Mouse (Mus musculus) T-helper 2 cell (primary cell): Measurements from ENCODE around the gene Sod3.

Experiments used
- in situ Hi-C: fragments of 300-600 bp; cut with MboI, MseI; formaldehyde crosslinking; loops from one replicate; pipeline ENCODE4 v1.15.1; 2025; ENCODE audit warnings: high pct_unique_total_duplicates

Gene Sod3

DNA sequence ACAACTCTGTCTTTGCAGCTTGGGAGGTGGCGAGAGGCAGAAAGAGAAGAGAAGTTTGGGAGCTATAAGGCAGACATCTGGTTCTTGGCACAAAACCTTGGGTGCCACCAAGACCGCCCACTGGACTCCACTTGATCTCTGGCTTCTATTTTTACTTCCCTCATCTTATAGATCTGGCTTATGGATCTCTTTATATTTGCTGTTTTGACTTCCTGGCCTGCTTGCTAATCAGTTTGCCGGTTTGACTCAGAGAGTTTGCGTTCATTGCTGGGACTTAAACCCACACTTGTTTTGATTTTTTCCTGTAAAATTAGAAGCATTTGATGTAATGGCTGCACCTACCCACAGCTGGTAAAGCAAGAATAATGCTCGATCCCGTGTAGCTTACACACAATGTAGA, 7.3 kb downstream of the Sod3 start:
- in situ Hi-C loops: loop anchor here (25.0 kb wide), 1 partner anchor 1534 kb away; no protein-coding TSS in a partner anchor

DNA sequence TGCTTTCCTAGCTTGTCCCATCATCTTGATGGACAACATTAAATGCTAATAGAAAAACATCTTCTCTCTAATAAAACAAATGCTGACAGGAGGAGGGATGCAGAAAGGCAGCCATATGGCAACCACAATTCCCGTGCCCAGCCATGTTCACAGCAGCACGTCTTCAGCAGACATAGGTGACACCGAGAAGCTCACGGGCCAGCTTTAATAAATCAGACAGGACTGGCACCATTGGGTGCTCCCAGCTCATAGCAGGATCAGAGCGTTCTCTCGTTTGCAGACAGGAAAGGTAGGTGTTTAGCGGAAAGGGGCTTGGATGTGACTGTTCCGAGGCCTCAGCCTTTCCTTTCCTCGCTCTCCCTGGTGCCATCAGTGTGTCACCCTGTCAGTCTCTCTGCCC, 12.3 kb downstream of the Sod3 start:
- in situ Hi-C loops: no loop called here

DNA sequence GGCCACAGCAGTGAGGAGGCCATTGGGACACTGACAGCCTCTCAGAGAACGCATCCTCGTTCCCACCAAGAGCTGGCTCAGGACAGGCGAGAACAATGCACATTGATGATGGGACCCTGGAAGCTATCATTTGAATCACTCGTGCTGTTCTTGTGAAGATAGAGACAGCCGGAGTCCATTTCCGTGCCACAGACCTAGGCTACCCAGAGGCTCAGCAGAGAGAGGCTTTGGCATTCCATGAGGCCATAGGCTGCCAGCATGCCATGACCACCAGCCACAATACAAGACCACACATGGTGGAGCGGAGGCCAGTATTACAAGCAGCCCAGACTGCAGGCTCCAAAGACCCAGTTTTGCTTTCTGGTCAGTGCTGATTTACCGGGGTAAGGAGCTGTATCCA, 19.2 kb downstream of the Sod3 start:
- in situ Hi-C loops: no loop called here

DNA sequence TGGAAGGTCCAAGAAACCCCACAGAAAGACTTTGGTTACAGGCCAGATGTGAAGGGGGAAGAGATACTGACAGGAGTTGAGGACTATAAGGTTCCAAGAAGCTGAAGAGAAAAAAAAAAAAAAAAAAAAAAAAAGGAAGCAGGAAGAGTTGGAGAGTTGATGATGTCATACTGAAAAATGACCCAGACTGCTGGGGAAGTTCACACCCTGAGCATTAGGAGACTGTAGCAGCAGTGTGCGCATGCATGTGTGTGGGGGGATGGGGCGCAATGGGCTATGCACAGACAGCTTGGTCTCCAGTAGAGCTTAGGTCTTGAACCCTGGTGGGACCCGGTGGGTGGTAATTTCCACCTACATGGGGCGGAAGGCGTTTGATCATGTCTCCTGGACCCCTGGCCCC, 20.2 kb downstream of the Sod3 start:
- in situ Hi-C loops: no loop called here

DNA sequence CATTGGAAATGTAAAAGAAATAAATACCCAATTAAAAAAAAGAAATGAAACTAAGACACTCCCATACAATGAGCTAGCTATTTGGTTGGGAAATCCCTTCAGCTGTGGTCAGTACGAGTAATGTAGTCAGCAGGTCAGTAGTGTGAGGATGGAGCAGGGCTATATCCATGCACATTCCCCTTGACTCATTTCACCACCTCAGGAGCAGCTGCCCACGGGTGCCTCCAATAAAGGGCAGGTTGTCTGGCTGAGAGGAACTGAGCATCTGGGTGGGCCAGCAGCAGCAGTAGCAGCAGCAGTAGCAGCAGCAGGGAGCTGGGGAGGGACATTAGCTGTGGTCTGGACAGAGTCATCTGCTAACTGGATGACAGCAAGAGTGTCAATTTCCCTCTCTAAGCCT, 22.4 kb downstream of the Sod3 start:
- in situ Hi-C loops: no loop called here

DNA sequence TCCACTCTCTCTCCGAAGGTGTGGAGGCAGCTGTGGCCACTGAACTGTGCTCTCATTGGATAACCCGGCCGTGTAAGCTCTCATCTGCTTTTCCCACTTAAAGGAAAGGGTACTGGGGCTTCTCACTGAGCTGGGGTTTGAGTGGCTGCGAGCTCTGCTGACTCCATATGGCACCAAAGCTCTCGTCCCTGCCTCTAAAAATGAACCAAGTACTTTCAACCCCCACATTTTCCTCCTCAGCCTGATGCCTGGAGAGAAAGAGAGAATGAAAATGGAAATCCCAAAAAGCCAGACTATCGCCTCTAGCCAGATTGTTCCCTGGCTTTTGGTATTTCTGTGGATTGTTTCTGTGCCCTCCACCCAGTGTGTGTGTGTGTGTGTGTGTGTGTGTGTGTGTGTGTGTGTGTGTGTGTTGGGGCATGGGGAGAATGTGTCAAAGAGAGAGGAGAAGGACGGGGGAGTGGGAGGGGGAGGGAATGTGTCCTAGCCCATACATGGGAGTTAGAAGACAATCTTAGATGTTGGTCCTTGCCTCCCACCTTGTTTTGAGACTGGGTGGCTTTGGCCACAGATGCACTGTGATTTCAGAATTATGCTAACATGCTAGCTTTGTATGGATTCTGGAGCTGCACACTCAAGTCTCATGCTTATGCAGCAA, 24.6 kb downstream of the Sod3 start:
- in situ Hi-C loops: no loop called here

DNA sequence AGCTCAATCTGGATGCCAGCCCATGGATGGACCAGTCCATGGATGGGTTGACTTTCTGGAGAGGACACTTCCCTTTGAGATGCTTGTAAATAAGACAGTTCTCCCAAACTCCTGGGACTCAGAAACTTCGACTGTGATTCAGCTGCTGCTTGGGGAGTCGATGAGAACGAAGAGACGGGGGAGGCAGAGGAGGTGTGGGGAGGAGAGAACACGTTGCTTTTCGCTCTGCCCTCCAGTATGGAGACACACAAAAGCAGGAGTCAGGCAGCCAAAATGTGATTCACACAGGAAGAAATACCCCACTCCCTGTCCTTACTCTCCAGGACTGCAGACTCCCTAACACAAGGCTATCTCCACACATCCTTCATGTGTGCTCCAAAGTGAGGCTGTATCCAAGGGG, 26.8 kb downstream of the Sod3 start:
- in situ Hi-C loops: no loop called here

DNA sequence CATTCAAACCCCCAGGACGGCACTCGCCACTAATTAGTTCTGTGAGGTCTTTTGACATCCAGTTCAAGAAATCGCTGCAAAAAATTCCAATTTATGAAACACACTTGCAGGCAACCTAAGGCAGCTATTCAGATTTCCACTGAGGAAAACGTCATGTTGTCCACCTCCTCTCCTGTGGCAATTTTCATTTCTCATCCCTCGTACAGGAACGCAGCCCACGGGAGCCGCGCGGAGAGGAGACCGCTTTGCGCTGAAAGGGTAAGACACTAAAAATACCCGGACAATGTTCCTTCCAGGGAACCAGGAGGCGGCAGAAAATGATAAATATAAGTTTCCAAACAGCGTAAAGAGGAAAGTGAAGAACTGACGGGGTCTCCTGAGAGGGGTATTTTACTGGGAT, 27.9 kb downstream of the Sod3 start:
- in situ Hi-C loops: no loop called here

DNA sequence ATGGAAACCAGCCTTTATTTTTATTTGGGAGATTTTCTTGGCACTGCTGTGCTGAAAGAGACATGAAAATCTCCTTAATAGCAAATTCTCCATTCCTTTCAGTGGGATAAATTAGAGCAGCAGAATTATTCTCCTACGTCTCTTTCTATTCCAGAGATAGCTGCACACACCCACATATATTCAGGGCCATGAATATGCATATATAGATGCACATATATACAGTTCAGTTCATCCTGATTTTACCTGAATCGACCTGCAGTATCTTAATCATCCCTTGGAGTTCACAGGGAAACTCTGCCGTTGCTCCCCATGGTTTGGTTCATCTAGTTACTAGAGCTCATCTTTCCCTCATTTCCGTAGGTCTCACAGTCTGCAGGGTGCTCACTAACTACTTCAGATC, 30.2 kb downstream of the Sod3 start:
- in situ Hi-C loops: no loop called here

DNA sequence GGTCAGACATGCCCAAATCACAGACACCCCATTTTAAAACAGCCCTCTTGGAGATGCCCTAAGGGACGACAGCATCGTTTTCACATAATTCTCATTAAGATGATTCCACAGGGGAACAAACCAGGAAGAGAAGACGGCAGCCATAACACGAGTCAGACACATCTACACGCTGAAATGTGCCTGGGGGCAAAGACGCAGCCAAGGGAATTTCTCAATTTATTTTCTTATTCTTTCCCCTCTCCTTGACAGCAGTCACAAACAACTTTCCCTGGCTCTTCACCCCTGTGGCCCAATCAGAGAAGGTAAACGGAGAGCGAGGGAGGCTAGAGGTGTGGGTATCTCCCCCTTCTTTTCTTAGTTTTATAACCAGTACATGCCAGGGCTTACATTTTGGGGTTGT, 40.8 kb downstream of the Sod3 start:
- in situ Hi-C loops: no loop called here

DNA sequence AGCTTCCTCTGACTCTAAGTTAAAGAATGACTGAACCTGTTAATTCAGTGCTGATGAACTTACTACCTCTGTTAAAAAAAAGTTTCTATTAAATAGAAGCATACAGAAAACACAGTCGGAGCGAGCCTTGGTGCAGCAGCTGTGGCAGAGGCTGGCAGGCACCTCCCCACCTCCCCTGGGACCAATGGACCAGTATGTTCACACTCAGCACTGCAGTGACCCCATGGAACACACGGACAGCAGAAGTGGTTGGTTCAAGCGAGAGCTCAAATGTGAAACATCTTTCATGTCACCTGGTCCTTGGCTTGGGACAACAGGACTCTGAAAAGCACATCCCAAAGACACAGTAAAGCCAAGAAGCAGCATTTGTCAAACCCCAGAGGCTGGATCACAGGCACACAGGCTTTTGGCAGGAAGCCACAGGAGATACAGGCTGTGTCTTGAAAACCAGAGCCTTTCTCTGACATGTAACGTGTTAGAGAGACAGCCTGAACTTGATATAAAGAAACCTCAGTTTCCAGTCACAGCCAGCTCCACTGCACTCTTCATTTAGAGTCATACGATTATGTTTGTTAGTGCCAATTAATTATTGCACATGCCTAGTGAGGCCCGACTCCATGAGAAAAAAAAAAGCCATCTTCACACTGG, 45.2 kb downstream of the Sod3 start:
- in situ Hi-C loops: no loop called here

DNA sequence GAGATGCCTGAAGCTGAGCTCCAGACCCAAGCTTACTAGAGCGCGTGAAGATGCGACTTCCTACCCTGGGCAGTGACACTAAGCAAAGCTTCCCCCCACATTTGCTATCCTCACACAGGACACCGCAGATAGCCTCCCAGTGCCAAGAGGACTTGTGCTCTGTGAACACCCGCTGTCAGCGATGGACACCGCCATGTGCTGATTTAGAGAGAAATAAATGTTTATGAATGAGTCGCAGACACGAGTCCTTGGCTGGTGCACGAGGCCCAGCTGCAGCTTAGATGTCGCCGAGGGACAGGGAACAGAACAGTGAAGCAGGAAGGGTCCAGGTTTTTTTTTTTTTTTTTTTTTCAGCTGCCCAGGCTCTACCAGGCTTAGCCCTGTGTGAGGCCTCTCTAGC, 46.6 kb downstream of the Sod3 start:
- in situ Hi-C loops: loop anchor here (10.0 kb wide), 1 partner anchor 1005 kb away; no protein-coding TSS in a partner anchor

DNA sequence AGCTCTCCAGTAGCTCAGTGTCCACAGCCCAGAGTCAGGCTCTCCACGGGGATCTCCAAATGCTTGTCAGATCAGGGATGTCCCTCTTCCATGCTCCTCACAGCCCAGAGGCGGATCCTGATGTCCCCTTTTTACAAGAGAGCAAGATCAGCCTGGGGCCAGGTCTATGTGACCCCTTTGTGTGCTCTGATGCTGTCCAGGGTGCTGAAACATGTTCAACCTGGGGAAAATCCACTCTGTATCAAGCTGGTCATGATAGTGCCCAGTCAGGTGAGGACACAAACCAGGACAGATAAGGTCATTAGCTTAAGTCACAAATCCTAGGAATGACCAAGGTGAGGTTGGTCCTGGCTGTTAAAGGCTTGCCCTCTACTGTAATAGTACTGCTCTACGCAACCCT, 48.0 kb downstream of the Sod3 start:
- in situ Hi-C loops: loop anchor here (10.0 kb wide), 1 partner anchor 1007 kb away; no protein-coding TSS in a partner anchor

DNA sequence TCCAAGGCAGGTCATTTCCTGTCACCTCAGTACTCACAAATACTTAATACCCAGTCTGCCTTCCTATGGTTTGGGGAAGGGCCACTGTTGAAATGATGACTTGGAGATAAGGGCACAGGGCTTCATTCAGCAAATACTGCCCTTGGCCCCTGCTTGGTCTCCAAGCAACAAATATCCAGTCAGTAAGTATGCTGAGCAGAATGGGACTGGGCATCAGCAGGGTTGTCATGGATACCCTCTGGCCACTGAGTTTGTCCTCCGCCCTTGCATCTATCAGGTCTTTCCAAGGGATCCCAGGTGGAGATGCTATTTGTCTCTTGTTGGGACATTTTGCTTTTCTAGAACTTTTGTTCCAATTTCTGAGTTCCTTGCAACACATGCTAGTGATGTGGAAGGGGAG, 51.6 kb downstream of the Sod3 start:
- in situ Hi-C loops: loop anchor here (10.0 kb wide), 1 partner anchor 1010 kb away; no protein-coding TSS in a partner anchor

DNA sequence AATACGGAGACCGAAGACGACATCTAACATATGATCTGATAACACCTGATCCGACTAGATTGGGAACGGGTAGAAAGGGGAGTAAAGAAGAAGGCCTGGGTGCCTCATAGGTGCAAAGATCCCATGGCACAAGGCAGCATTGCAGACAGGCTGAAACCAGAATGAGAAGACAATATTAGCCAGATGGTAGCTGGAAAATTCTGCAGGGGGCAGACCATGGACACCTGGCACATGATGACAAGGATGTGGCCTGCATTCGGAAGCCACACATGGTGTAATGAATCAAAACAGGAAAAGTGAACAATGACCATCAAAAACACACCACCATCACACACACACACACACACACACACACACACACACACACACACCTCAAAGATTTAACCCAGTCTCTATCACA, 52.3 kb downstream of the Sod3 start:
- in situ Hi-C loops: loop anchor here (10.0 kb wide), 1 partner anchor 1011 kb away; no protein-coding TSS in a partner anchor

DNA sequence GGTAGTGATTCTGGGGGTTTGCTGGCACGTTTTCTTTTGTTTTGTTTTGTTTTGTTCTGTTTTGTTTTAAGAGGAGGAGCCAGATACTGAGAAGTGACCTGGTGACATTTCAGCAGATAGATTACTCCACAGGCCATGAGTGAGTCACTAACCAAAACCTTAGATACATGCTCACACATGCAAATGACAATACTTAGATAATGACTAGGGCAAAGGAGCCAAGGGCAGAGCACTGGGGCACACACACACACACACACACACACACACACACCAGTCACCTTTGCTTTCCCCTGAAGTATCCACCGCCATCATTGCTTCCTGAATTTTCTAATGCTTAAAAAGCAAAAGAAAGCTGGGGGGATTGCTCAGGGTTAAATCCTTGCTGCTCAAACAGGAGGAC, 52.9 kb downstream of the Sod3 start:
- in situ Hi-C loops: loop anchor here (10.0 kb wide), 1 partner anchor 1012 kb away; no protein-coding TSS in a partner anchor
